Mouse (Mus musculus): ENCODE measurements around the gene Cerk. TPM values are rescaled to one million over a fixed set of nuclear protein-coding genes. Genes with fewer than 3 reads are reported as not detected.

The Cerk gene
- 24.1 and 24.9 TPM in 2 replicates for polyA plus RNA-seq (2016; fragmentation: Nextera tagmentation; extraction: Ambion mirVana)

DNA sequence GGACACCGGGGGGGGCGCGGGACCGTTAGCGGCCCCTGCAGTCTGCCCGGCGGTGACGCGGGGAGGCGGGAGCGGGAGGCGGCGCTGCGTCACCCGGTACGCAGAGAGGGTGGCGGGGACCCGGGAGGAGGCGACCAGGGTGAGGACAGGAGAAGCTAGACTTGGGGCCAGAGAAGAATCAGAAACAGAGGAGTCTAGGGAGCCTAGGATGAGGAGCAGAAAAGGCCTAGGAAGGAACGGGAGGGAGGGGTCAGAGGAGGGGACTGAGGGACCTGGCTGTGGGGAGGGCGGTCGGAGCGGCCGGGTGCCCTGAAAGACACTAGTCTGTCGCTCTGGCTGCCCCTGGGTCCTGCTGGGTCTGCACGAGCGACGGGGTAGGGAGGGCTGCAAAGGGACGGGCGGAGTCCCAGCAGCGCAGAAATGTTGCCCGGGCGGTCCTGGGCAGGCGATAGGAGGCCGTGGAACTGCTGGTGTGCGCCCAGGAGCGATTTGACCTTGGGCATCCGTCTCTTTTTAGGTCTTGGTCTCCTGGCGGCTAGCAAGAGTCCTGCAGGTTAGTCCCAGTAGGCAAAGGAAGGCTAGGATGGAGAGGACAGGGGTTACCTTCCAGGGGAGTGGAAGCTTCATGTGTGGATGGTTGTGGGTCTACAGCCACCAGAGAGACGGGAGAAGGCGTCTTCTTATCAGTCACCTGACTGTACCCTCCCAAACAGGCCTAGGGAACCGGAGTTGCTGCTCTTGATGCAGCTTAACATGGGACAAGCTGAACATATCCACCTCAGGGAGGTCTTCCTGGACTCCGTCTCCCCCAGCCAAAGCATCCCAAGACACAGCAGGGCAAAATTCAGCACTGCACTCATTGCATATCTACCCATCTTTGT, at the start of gene Cerk:
Cerk (minus strand) TSS at position 453 of the 881 bp plus-strand sequence.
- Histone ChIP-seq H3K9me3 (no peaks in the 10 kb centered on the region), H3K27me3 (peaks cover 9% of the 10 kb centered on the region; the same call in 1 of the 2 replicates), H3K4me3 (replicated peaks) (peak within 1 kb of the TSS; percentile 91), H3K36me3 (replicated peaks) (no peaks in the 10 kb centered on the region), H3K9ac (peak within 1 kb of the TSS; percentile 95), H3K4me2 (peak within 1 kb of the TSS; percentile 87), H3K4me1 (peaks cover 52% of the 10 kb centered on the region), H3K27ac (peak within 1 kb of the TSS; percentile 87)
- ATAC-seq (ENCODE audit: low FRiP score): peak; percentile 82
- WGBS: 4% methylated on average over 41 of the region's 43 CpGs

DNA sequence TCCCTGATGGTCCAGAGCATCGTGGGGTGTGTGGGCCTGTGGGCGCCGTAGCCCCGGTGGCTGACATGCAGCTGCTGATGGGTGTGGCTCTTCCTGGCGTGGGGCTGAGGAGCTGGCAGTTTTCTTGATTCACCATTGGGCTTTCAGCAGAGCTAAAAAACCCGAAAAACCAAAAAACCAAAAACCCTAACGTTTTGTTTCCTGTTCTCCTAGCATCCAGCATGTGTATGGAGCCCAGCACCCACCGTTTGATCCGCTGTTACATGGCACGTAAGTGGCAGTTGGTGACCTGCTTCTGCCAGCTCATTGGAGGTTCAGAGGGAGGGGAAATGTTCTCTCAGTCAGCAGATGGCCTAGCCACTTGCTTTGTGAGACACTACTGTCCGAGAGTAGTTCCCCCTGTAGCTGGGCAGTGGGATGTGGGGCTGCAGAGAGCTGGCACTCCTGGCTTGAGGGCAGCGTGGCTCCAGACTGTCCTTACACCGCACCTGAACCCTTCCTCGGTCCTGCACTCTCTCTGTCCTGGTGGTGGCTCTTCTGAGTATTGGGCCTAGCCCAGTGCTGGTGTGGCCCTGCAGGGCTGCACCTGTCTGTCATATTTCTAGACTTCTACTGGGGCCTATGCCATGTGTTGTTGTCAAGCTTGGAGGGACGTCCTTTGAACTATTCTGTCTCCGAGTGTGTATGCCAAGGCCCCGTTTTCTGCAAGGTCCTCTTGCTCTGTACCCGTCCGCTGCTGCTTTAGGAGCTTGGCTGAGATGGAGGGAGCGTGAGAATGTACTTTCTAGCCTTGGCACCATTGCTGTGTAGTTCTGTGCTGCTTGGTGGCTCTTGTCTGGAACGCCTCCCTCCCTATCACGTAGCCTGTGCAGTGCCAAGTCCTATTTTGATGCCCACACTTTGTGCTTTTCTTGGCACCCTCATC, 48.8 kb upstream of the Cerk start:
- Histone ChIP-seq H3K27me3 (no peaks in the 10 kb centered on the region), H3K4me2 (no peak overlapping the region), H3K4me3 (replicated peaks) (no peak overlapping the region), H3K4me1 (peaks cover 2% of the 10 kb centered on the region; the same call in 1 of the 2 replicates), H3K9me3 (no peaks in the 10 kb centered on the region), H3K9ac (no peak overlapping the region), H3K27ac (no peak overlapping the region), H3K36me3 (replicated peaks) (peaks cover 12% of the 10 kb centered on the region)
- WGBS: 86% methylated on average over 22 of the region's 22 CpGs
- ATAC-seq (ENCODE audit: low FRiP score): no peak

DNA sequence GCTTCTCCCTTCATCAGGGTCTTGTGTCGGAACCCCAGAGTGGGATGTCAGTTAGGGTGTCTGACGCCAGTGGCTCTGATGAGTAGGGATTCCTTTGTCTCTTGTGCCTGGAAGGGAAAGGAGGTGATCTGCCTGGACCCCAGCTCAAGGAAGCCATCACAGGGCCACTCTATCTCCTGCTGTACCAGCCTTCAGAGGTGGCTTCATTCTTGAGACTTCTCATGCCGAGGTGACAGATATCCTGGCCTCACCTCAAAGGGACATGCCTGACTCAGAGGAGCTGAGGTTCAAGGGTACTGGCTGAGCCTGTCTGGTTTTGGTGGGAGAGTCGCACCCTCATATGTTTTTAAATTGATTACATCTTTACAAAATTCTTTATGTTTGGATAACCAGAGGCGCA, 48.1 kb upstream of the Cerk start:
- Histone ChIP-seq H3K27me3 (no peaks in the 10 kb centered on the region), H3K4me1 (peaks cover 2% of the 10 kb centered on the region; the same call in 1 of the 2 replicates), H3K27ac (no peak overlapping the region), H3K4me2 (no peak overlapping the region), H3K4me3 (replicated peaks) (no peak overlapping the region), H3K9me3 (no peaks in the 10 kb centered on the region), H3K36me3 (replicated peaks) (peaks cover 8% of the 10 kb centered on the region), H3K9ac (no peak overlapping the region)
- no peak for ATAC-seq (ENCODE audit: low FRiP score)
- WGBS: 92% methylated on average over 5 of the region's 5 CpGs

DNA sequence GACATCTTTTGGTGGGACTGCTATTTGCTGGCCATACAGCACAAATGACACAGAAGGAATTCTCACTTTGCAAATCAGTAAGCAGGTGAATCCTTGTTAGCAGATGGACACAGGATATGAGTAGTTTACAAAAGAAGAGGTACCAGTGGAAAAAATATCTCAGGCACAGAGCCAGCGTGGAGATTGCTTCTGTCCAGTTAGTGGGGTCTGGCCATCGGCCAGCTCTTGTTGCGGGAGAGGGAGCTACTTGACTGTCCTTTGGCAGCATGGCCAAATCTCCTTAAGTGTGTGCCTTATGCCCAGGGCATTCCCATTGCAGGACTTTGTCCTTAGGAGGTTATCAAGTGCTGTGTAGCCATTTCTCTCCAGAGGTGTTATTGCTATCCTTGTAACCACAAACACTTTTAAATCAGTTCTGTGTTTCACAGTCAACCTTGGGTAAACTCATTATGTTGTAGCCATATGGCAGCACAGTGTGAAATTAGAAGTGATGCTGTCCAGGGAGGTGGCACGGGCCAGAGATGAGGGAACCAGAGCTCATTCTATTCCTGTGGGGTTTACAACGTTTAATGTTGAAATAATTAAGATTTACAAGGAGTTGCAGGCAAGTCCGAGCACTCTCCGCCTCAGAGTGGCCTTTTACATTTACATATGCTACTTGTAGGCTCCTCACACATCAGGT, 46.0 kb upstream of the Cerk start:
- no peak overlapping the region for H3K4me3 ChIP-seq (replicated peaks)
- H3K9me3 ChIP-seq: no peaks in the 10 kb centered on the region
- no peak overlapping the region for H3K27ac ChIP-seq
- H3K9ac ChIP-seq: no peak overlapping the region
- 81% methylated on average over 7 of the region's 7 CpGs for WGBS
- H3K36me3 ChIP-seq (replicated peaks): peaks cover 6% of the 10 kb centered on the region
- no peaks in the 10 kb centered on the region for H3K27me3 ChIP-seq
- no peak overlapping the region for H3K4me2 ChIP-seq
- peaks cover 2% of the 10 kb centered on the region; the same call in 1 of the 2 replicates for H3K4me1 ChIP-seq
- ATAC-seq (ENCODE audit: low FRiP score): no peak

DNA sequence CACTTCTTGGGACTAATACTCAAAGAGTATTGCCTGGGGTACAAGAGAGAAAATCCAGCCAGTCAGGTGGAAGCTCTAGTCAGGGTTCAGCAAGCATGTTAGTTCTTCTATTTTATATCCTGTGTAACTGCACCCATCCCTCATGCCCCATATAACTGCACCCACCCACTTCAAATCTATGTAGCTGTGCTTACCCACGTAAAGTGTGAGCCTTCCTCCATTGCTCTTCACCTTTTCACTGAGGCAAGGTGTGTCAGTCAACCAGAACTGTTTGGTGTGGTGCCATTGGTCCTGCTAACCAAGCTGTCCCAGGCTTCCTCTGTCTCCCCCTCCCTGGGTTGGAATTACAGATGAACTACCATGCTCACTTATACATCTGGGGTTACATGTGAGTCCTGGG, 45.2 kb upstream of the Cerk start:
- H3K4me1 ChIP-seq: peaks cover 2% of the 10 kb centered on the region; the same call in 1 of the 2 replicates
- H3K9me3 ChIP-seq: no peaks in the 10 kb centered on the region
- no peak overlapping the region for H3K9ac ChIP-seq
- no peak overlapping the region for H3K27ac ChIP-seq
- H3K4me3 ChIP-seq (replicated peaks): no peak overlapping the region
- H3K4me2 ChIP-seq: no peak overlapping the region
- no peak for ATAC-seq (ENCODE audit: low FRiP score)
- no peaks in the 10 kb centered on the region for H3K27me3 ChIP-seq
- 81% methylated on average over 1 of the region's 1 CpGs for WGBS
- peaks cover 6% of the 10 kb centered on the region for H3K36me3 ChIP-seq (replicated peaks)

DNA sequence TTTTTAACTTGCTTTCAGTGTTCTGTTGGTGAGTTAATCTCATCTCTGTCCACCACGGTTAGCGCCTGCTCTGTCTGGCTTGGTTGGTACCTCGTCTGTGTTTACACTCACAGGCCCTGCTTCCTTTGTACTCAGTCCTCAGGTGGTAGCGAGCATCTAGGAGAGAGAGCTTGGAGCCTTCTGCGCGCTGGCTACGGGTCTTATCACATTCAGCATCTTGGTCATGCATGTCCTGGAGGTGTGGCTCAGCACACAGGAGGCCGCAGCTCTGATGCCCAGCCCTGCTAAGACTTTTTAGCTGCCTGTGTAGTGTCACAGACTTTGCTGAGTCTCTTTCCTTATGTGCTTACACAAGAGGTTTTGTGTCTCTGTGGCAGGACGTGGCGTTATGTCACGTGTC, 43.7 kb upstream of the Cerk start:
- Histone ChIP-seq H3K4me2 (no peak overlapping the region), H3K27me3 (no peaks in the 10 kb centered on the region), H3K9me3 (no peaks in the 10 kb centered on the region), H3K9ac (no peak overlapping the region), H3K36me3 (replicated peaks) (no peaks in the 10 kb centered on the region), H3K27ac (no peak overlapping the region), H3K4me3 (replicated peaks) (no peak overlapping the region), H3K4me1 (peaks cover 2% of the 10 kb centered on the region; the same call in 1 of the 2 replicates)
- WGBS: 82% methylated on average over 11 of the region's 11 CpGs
- no peak for ATAC-seq (ENCODE audit: low FRiP score)

DNA sequence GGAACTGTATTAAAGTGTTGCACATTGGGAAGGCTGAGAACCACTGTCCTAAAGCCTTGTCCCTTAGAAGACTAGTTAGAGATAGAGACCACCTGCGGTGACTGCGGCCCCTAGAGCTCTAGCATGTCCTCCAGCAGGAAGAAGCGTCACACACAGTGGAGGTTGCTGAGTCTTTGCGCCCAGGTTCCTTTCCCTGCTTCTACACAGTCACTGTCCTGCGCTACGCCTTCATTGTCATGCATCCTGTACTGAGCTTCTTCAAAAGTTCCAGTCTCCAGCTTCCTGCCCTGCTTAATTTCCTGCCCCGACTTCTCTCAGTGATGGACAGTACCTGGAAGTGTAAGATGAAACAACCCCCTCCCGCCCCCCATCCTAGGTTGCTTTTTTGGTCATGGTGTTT, 43.1 kb upstream of the Cerk start:
- Histone ChIP-seq H3K36me3 (replicated peaks) (no peaks in the 10 kb centered on the region), H3K4me2 (no peak overlapping the region), H3K4me1 (peaks cover 2% of the 10 kb centered on the region; the same call in 1 of the 2 replicates), H3K9me3 (no peaks in the 10 kb centered on the region), H3K9ac (no peak overlapping the region), H3K4me3 (replicated peaks) (no peak overlapping the region), H3K27me3 (no peaks in the 10 kb centered on the region), H3K27ac (no peak overlapping the region)
- ATAC-seq (ENCODE audit: low FRiP score): no peak
- 87% methylated on average over 8 of the region's 8 CpGs for WGBS

DNA sequence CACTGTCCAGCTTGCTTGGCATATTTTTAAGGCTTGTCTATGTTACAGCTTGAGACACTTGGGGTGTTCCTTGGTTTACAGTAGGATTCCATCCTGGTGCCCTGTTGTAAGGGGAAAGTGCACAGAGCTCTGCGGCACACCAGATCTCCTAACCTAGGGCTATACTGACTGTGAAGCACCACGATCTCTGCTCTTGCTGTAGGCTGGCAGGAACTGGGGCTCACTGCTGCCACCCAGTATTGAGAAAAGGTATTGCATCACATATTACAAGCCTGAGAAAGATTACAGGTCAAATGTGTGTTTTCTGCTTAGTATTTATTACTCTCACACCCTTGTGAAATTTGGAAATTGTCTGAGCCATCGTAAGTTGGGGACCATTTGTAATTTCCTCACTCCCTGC, 42.2 kb upstream of the Cerk start:
- 46% methylated on average over 3 of the region's 3 CpGs for WGBS
- no peak overlapping the region for H3K9ac ChIP-seq
- no peak for ATAC-seq (ENCODE audit: low FRiP score)
- no peak overlapping the region for H3K27ac ChIP-seq
- no peak overlapping the region for H3K4me2 ChIP-seq
- no peak overlapping the region for H3K4me3 ChIP-seq (replicated peaks)
- H3K4me1 ChIP-seq: peaks cover 2% of the 10 kb centered on the region; the same call in 1 of the 2 replicates
- H3K9me3 ChIP-seq: no peaks in the 10 kb centered on the region
- no peaks in the 10 kb centered on the region for H3K27me3 ChIP-seq
- no peaks in the 10 kb centered on the region for H3K36me3 ChIP-seq (replicated peaks)

DNA sequence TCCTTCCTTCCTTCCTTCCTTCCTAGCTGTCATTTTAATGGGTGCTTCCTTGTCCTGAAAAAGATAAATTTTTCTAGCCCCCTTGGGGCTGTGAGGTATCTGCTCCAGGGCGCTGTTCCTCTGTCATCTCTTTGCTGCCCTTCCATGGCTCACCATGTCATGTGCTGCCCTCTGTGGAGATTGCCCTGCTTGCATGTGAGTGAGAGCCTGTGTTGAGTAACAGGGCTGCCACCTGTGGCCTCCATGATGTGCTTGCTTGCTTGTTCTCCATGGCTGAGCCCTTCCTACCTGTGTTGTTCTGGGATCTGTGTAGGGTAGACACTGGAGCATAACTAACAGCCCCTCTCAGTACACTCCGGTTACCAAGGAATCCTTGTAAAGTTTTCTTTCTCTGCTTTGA, 41.0 kb upstream of the Cerk start:
- H3K27me3 ChIP-seq: no peaks in the 10 kb centered on the region
- H3K36me3 ChIP-seq (replicated peaks): no peaks in the 10 kb centered on the region
- no peaks in the 10 kb centered on the region for H3K9me3 ChIP-seq
- no peak overlapping the region for H3K4me2 ChIP-seq
- H3K4me3 ChIP-seq (replicated peaks): no peak overlapping the region
- 80% methylated on average over 2 of the region's 2 CpGs for WGBS
- no peak overlapping the region for H3K9ac ChIP-seq
- no peak overlapping the region for H3K27ac ChIP-seq
- H3K4me1 ChIP-seq: no peaks in the 10 kb centered on the region; the same call in 1 of the 2 replicates
- no peak for ATAC-seq (ENCODE audit: low FRiP score)

DNA sequence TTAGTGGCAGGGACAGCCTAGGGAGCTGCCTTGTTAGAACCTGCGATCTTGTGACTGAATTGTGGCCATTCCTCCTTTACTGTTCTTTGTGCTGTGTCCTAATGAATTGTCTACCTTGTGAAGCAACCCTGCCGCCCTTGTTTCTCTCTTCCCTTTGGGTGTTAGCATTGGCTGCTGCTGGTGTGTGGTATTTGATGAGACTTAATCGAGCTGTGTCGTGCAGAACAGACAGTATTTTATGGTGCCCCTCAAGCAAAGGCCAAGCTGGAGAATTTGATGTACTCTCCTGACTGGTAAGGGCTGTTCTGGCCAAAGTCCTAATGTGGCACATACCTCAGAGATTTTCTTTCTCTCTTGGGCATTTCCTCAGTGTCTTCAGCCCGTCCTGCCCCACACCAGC, 40.3 kb upstream of the Cerk start:
- ATAC-seq (ENCODE audit: low FRiP score): no peak
- Histone ChIP-seq H3K27ac (no peak overlapping the region), H3K4me3 (replicated peaks) (no peak overlapping the region), H3K27me3 (no peaks in the 10 kb centered on the region), H3K9ac (no peak overlapping the region), H3K9me3 (no peaks in the 10 kb centered on the region), H3K4me1 (no peaks in the 10 kb centered on the region; the same call in 1 of the 2 replicates), H3K4me2 (no peak overlapping the region), H3K36me3 (replicated peaks) (no peaks in the 10 kb centered on the region)
- 92% methylated on average over 5 of the region's 5 CpGs for WGBS

DNA sequence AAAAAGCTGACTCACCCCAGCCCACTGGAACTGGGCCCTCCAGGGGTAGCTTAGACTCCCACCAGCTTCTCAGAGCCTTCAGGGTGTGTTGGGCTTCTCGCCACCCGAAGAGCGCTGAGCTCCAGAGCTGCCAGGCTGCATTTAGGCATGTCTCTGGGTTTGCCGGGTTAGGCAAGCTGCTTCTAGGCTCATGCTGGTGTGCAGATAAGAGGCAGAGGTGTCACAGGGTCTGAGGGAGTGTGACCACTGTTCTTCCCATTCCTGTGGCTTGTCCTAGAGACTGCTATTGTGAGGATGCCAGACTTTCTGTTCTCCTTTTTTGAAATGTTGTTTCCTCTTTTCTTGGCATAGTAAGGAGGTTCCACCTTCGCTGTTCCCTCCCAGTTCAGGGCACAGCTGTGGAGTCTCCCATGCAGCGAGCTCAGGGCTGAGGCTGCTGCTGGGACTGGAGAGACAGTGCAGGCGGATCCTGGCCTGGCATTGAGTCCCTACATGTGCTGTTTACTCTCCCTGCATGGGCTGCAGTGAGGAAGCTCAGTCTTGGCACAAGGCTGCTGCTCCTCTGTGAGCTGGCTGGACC, 39.1 kb upstream of the Cerk start:
- Histone ChIP-seq H3K27me3 (no peaks in the 10 kb centered on the region), H3K27ac (no peak overlapping the region), H3K9ac (no peak overlapping the region), H3K4me3 (replicated peaks) (no peak overlapping the region), H3K36me3 (replicated peaks) (no peaks in the 10 kb centered on the region), H3K9me3 (no peaks in the 10 kb centered on the region), H3K4me1 (no peaks in the 10 kb centered on the region), H3K4me2 (no peak overlapping the region)
- no peak for ATAC-seq (ENCODE audit: low FRiP score)
- WGBS: 89% methylated on average over 7 of the region's 7 CpGs

All from forebrain, embryonic 12.5 days (tissue).